Mouse (Mus musculus): ENCODE data around the gene Pick1. TPM values are rescaled to one million over a fixed set of nuclear protein-coding genes. Genes with fewer than 3 reads are reported as not detected.

The Pick1 gene
- polyA plus RNA-seq, 1 experiment from 2014 or later, result 32.4 TPM

DNA sequence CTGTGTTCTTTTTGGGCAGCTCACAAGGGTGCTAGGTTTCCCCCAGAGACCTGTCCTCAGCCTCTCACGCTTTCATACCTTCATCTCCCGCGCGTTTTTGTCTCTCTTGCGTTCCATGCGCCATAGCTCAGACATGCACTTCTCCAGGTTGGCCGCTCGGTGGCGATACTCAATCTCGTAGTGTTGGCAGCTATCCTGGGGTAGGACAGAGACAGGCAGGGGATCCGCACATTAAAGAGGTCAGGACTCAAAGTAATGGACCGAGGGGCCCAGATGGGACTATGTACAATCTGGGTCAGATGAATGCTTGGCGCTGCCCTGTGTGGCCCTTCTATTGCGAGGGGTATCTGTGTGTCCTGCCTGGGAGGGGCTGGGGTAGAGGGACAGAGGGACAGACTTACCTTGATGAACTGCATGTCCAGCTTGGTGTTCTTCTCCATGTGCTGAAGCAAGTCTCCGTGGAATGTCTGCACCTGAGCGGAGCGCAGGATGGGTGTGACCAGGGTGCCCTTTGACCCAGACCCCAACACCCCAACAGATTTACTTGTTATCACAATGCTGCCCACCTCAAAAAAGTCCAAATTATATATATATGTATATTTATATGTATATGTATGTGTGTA is 42.3 kb downstream of the Pick1 start:
- peak overlapping the region; percentile 79 for H3K9ac ChIP-seq
- 13% methylated on average over 17 of the region's 17 CpGs for WGBS

DNA sequence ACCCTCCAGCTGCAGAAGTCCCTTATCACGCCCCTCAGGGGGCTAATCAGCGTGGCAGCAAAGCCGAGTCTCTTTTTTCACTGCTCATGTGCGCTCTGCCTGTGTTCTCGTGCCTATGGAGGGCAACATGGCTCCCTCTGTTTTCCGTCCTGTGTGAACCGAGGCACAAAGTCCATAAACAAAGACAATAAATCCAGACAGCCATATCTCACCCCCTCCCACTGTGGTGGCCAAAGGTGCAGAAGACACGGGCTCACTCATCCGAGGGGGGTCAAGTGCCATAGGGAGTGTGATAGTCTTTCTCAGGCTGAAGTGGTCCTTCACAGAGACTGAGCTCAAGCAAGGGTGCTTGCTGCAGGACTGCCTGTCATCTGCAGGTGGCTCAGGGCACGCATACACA is 44.0 kb downstream of the Pick1 start:
- H3K9me3 ChIP-seq, result no peaks in the 10 kb centered on the region
- H3K4me3 ChIP-seq, result no peak overlapping the region
- H3K27me3 ChIP-seq (replicated peaks), result peaks cover 29% of the 10 kb centered on the region
- no peak for ATAC-seq (ENCODE audit: extremely low read depth, insufficient number of reproducible peaks, low FRiP score, low TSS enrichment)
- 45% methylated on average over 10 of the region's 10 CpGs for WGBS
- H3K36me3 ChIP-seq, result no peaks in the 10 kb centered on the region
- peaks cover 10% of the 10 kb centered on the region for H3K4me1 ChIP-seq
- H3K4me2 ChIP-seq, result no peak overlapping the region
- H3K9ac ChIP-seq, result no peak overlapping the region
- H3K27ac ChIP-seq (replicated peaks), result no peak overlapping the region

More for the DNA sequence above, 42.3 kb downstream of the Pick1 start:
- H3K36me3 ChIP-seq, result no peaks in the 10 kb centered on the region
- ATAC-seq (ENCODE audit: extremely low read depth, insufficient number of reproducible peaks, low FRiP score, low TSS enrichment), result no peak
- H3K27me3 ChIP-seq (replicated peaks), result peaks cover 46% of the 10 kb centered on the region
- H3K4me2 ChIP-seq, result peak overlapping the region; percentile 78
- H3K9me3 ChIP-seq, result no peaks in the 10 kb centered on the region
- peaks cover 10% of the 10 kb centered on the region for H3K4me1 ChIP-seq
- peak overlapping the region; percentile 46 for H3K4me3 ChIP-seq
- H3K27ac ChIP-seq (replicated peaks), result no peak overlapping the region

DNA sequence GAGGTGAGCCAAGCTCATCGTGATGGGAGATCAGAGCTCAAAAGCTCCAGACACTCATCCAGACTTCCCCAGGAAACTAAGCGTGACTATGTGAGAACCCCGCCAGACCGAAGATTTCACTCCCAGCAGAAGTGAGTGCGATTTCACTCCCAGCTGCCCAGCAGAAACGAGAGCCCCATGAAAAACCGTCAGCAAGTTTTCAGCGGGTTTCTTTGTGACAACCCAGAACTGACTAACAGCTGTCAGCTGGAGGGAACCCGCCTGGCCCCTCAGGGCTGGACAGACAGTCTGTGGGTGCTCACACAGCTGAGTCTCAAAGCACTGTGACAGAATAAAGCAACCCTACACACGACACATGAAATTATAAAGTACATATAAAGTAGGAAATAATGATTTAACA is 48.8 kb downstream of the Pick1 start:
- Histone ChIP-seq H3K9ac (no peak overlapping the region), H3K27ac (replicated peaks) (no peak overlapping the region), H3K4me1 (peaks cover 4% of the 10 kb centered on the region; the same call in 1 of the 2 replicates), H3K36me3 (no peaks in the 10 kb centered on the region), H3K4me3 (no peak overlapping the region), H3K27me3 (replicated peaks) (0 out of 2 replicates have a peak, but pooled peaks cover 6% of the 10 kb centered on the region), H3K9me3 (no peaks in the 10 kb centered on the region), H3K4me2 (no peak overlapping the region)
- WGBS, result 56% methylated on average over 10 of the region's 10 CpGs
- no peak for ATAC-seq (ENCODE audit: extremely low read depth, insufficient number of reproducible peaks, low FRiP score, low TSS enrichment)

- H3K36me3 ChIP-seq, result no peaks in the 10 kb centered on the region
- 30% methylated on average over 6 of the region's 6 CpGs for WGBS
- no peak for ATAC-seq (ENCODE audit: extremely low read depth, insufficient number of reproducible peaks, low FRiP score, low TSS enrichment)
- H3K9me3 ChIP-seq, result no peaks in the 10 kb centered on the region
- H3K9ac ChIP-seq, result no peak overlapping the region
- H3K4me2 ChIP-seq, result no peak overlapping the region
- H3K27ac ChIP-seq (replicated peaks), result no peak overlapping the region
- H3K4me3 ChIP-seq, result no peak overlapping the region
- H3K27me3 ChIP-seq (replicated peaks), result no peaks in the 10 kb centered on the region
- peaks cover 4% of the 10 kb centered on the region; the same call in 1 of the 2 replicates for H3K4me1 ChIP-seq
Measured at GRCm38 (mm10) chr15:79280209-79280608, 51.2 kb downstream of the Pick1 start.

GRCm38 (mm10) chr15:79280850-79281249 is 51.9 kb downstream of the Pick1 start:
- Histone ChIP-seq H3K4me3 (no peak overlapping the region), H3K4me1 (peaks cover 4% of the 10 kb centered on the region; the same call in 1 of the 2 replicates), H3K27me3 (replicated peaks) (no peaks in the 10 kb centered on the region), H3K36me3 (no peaks in the 10 kb centered on the region), H3K27ac (replicated peaks) (no peak overlapping the region), H3K9ac (no peak overlapping the region), H3K9me3 (no peaks in the 10 kb centered on the region), H3K4me2 (no peak overlapping the region)
- WGBS, result 53% methylated on average over 5 of the region's 5 CpGs
- ATAC-seq (ENCODE audit: extremely low read depth, insufficient number of reproducible peaks, low FRiP score, low TSS enrichment), result no peak

DNA sequence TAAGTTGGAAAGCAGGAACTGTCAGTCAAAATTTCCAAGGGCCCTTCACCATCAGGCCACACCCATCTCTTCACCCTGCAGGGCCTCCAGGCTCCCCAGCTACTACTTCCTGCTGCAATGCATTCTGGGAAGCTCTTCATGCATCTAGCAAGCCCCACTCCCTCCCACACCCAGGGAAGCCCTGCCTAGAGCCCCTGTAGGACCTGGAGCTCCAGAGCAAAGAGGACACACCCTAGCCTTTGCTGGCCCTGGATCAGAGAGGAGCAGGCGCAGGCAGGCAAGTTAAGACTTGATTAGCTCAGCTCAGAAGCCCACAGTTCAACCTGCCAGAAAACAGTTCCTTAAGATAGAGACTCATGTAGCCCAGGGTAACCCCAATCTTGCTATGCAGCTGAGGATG is 52.4 kb downstream of the Pick1 start:
- H3K9me3 ChIP-seq, result no peaks in the 10 kb centered on the region
- no peak overlapping the region for H3K4me3 ChIP-seq
- 69% methylated on average over 1 of the region's 1 CpGs for WGBS
- H3K36me3 ChIP-seq, result peaks cover 4% of the 10 kb centered on the region; the same call in 1 of the 2 replicates
- no peak overlapping the region for H3K27ac ChIP-seq (replicated peaks)
- H3K27me3 ChIP-seq (replicated peaks), result no peaks in the 10 kb centered on the region
- H3K9ac ChIP-seq, result no peak overlapping the region
- ATAC-seq (ENCODE audit: extremely low read depth, insufficient number of reproducible peaks, low FRiP score, low TSS enrichment), result no peak
- H3K4me1 ChIP-seq, result peaks cover 4% of the 10 kb centered on the region; the same call in 1 of the 2 replicates
- no peak overlapping the region for H3K4me2 ChIP-seq

DNA sequence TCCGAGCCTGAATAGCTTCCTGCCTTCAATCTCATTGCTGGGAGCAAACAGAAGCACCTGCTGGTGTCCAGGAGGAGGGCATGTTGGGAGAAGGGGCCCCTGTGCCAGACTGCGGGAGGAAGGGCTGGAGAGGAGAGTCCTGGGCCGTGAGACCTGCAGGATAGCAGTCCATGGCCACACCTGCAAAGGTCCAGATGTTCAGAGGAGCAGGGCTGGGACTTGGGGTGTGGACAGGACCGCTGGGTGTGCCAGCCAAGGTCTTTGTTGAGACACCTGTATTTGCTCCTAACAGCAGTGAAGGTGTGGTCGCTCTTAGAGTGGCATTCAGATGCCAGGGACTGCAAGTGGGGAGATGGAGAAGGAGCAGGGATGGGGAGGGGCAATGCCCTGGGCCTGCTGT is 53.5 kb downstream of the Pick1 start:
- H3K9ac ChIP-seq, result no peak overlapping the region
- no peak for ATAC-seq (ENCODE audit: extremely low read depth, insufficient number of reproducible peaks, low FRiP score, low TSS enrichment)
- H3K9me3 ChIP-seq, result no peaks in the 10 kb centered on the region
- H3K4me2 ChIP-seq, result no peak overlapping the region
- H3K27me3 ChIP-seq (replicated peaks), result no peaks in the 10 kb centered on the region
- no peak overlapping the region for H3K27ac ChIP-seq (replicated peaks)
- 72% methylated on average over 5 of the region's 5 CpGs for WGBS
- no peak overlapping the region for H3K4me3 ChIP-seq
- H3K36me3 ChIP-seq, result peaks cover 6% of the 10 kb centered on the region; the same call in 1 of the 2 replicates
- peaks cover 4% of the 10 kb centered on the region; the same call in 1 of the 2 replicates for H3K4me1 ChIP-seq

DNA sequence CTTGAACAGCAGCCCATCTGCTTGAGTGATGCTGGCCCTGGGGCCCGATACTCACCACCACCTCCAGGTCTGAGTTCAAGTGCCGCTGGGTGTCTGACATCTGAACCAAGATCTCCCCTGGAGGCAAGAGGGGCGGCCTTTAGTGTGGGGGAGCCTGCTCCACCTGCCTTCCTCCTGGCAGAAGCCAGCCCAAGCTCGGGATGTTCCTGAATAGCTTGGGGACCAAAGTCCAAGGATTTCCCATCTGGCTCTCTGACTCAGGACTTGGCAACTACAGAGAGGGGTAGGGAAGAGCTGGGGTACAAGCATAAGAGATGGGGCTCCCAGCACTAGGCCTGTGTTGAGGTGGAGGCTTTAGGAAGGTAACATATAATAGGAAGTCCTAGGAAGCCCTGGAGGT is 54.4 kb downstream of the Pick1 start:
- peaks cover 6% of the 10 kb centered on the region; the same call in 1 of the 2 replicates for H3K36me3 ChIP-seq
- whole genome bisulfite sequencing, result 86% methylated on average over 4 of the region's 4 CpGs
- ATAC-seq (ENCODE audit: extremely low read depth, insufficient number of reproducible peaks, low FRiP score, low TSS enrichment), result no peak
- H3K9me3 ChIP-seq, result no peaks in the 10 kb centered on the region
- H3K27ac ChIP-seq (replicated peaks), result no peak overlapping the region
- H3K4me1 ChIP-seq, result peaks cover 4% of the 10 kb centered on the region; the same call in 1 of the 2 replicates
- no peak overlapping the region for H3K9ac ChIP-seq
- no peaks in the 10 kb centered on the region for H3K27me3 ChIP-seq (replicated peaks)
- no peak overlapping the region for H3K4me3 ChIP-seq
- no peak overlapping the region for H3K4me2 ChIP-seq

DNA sequence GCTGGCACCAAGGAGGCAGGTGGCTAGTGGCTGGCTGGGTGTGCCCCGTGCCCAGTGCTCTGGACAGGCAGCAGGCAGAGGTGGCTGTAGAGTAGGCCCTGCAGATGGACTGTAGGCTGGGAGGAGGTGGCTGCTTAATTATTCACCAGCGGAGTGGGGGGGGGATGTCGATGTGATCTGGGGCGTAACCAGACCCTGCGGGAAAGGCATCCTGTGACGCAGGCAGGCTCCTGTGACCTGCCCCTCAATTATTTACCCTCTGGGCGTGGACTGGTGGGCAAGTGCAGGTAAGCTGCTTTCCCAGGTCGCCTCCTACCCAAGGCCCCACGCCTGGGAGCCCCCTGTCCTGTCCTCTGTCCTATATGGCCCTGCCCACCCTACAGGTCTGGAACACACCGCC is 56.4 kb downstream of the Pick1 start, which contains the start of gene Baiap2l2:
Gene Baiap2l2, minus strand, starts transcription at position 139 of the 400 bp plus-strand sequence.
- Histone ChIP-seq H3K27me3 (replicated peaks) (no peaks in the 10 kb centered on the region), H3K27ac (replicated peaks) (no peak within 1 kb of the TSS), H3K36me3 (peaks cover 6% of the 10 kb centered on the region; the same call in 1 of the 2 replicates), H3K4me3 (no peak within 1 kb of the TSS), H3K4me1 (peaks cover 4% of the 10 kb centered on the region; the same call in 1 of the 2 replicates), H3K9me3 (no peaks in the 10 kb centered on the region), H3K4me2 (no peak within 1 kb of the TSS), H3K9ac (no peak within 1 kb of the TSS)
- WGBS, result 70% methylated on average over 10 of the region's 10 CpGs
- ATAC-seq (ENCODE audit: extremely low read depth, insufficient number of reproducible peaks, low FRiP score, low TSS enrichment), result no peak

- no peak for ATAC-seq (ENCODE audit: extremely low read depth, insufficient number of reproducible peaks, low FRiP score, low TSS enrichment)
- Histone ChIP-seq H3K9ac (no peak overlapping the region), H3K27me3 (replicated peaks) (no peaks in the 10 kb centered on the region), H3K36me3 (peaks cover 6% of the 10 kb centered on the region; the same call in 1 of the 2 replicates), H3K9me3 (no peaks in the 10 kb centered on the region), H3K4me2 (no peak overlapping the region), H3K27ac (replicated peaks) (no peak overlapping the region), H3K4me3 (no peak overlapping the region), H3K4me1 (0 out of 2 replicates have a peak, but pooled peaks cover 4% of the 10 kb centered on the region)
- WGBS, result 83% methylated on average over 7 of the region's 7 CpGs
Measured at GRCm38 (mm10) chr15:79286141-79286540, 57.2 kb downstream of the Pick1 start.

- no peak overlapping the region for H3K9ac ChIP-seq
- no peaks in the 10 kb centered on the region for H3K27me3 ChIP-seq (replicated peaks)
- peaks cover 6% of the 10 kb centered on the region; the same call in 1 of the 2 replicates for H3K36me3 ChIP-seq
- 84% methylated on average over 7 of the region's 7 CpGs for WGBS
- H3K4me1 ChIP-seq, result no peaks in the 10 kb centered on the region
- no peak overlapping the region for H3K27ac ChIP-seq (replicated peaks)
- no peaks in the 10 kb centered on the region for H3K9me3 ChIP-seq
- ATAC-seq (ENCODE audit: extremely low read depth, insufficient number of reproducible peaks, low FRiP score, low TSS enrichment), result no peak
- H3K4me3 ChIP-seq, result no peak overlapping the region
- H3K4me2 ChIP-seq, result no peak overlapping the region
Measured at GRCm38 (mm10) chr15:79287091-79287490, 58.1 kb downstream of the Pick1 start.

GRCm38 (mm10) chr15:79288387-79288786 is 59.4 kb downstream of the Pick1 start:
- H3K27me3 ChIP-seq (replicated peaks), result no peaks in the 10 kb centered on the region

More at GRCm38 (mm10) chr15:79288387-79288786, 59.4 kb downstream of the Pick1 start:
- peaks cover 6% of the 10 kb centered on the region; the same call in 1 of the 2 replicates for H3K36me3 ChIP-seq
- ATAC-seq (ENCODE audit: extremely low read depth, insufficient number of reproducible peaks, low FRiP score, low TSS enrichment), result no peak
- 76% methylated on average over 3 of the region's 3 CpGs for WGBS
- no peak overlapping the region for H3K9ac ChIP-seq
- H3K4me3 ChIP-seq, result no peak overlapping the region
- no peak overlapping the region for H3K27ac ChIP-seq (replicated peaks)
- no peaks in the 10 kb centered on the region for H3K9me3 ChIP-seq
- no peaks in the 10 kb centered on the region for H3K4me1 ChIP-seq
- H3K4me2 ChIP-seq, result no peak overlapping the region
